Mouse (Mus musculus) cerebellum, adult 2 months (tissue): Measurements from ENCODE around the gene Lca5.

Experiments
- CTCF ChIP-seq: fragments of 200-500 bp; IDR thresholded peaks from 2 replicates; pipeline ENCODE4 v1.5.1; 2011; ENCODE audit warnings: low read depth, mild to moderate bottlenecking, control low read depth, low read length, moderate library complexity, borderline replicate concordance; ENCODE audit not compliant: insufficient read depth
- POLR2A ChIP-seq: fragments of 200-500 bp; IDR thresholded peaks from 2 replicates; pipeline ENCODE4 v1.6.1; 2011; ENCODE audit warnings: low read length, control low read depth, borderline replicate concordance; ENCODE audit not compliant: insufficient read depth

DNA sequence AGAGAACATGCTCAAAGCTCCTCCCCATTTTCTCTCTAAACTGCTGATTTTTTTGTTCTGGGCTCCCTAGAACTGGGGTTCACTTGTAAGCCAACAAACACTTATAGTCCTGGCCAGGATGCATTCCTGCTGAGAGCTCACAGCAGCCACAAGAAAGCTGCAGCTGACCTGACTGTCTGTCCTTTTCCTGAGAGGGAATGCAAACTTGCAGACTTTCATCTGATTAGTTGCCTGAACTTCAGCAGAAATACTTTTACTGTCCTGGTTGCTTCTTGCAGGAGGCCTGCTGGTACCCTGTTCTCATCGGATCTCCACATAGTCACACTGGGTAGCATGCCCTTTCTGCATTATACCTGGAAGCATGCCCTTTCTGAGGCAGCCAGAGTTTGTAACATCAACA, 91.0 kb downstream of the Lca5 start:
- TF ChIP-seq CTCF (no peak), POLR2A (no peak)
